Mouse (Mus musculus): ENCODE measurements at regions not wholly inside any gene's neighbourhood (a gene's known extent, or its start where the extent isn't known, plus 50 kb on each side); places are given as distances from the start of the nearest gene placed in this dataset.

DNA sequence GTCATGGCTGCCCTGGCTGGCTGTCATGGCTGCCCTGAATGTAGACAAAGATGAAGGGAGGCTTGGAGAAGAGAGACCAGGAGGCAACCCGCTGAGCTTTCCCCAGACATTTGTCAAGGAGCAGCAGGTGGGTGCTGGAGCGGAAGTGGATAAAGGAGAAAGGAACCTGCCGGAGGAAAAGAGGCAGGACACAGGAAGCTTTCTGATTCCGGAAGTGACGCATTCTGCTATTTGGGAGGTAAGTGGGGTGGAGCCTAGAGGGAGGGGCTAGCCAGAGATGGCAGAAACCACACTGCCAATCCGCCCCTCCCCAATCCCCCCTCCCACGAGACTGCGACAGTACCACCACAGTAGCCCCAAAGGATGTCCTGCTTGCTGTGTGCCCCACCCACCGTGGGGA is 80.1 kb downstream of the Gm572 start:
- WGBS = 86% methylated on average over 9 of the region's 9 CpGs

DNA sequence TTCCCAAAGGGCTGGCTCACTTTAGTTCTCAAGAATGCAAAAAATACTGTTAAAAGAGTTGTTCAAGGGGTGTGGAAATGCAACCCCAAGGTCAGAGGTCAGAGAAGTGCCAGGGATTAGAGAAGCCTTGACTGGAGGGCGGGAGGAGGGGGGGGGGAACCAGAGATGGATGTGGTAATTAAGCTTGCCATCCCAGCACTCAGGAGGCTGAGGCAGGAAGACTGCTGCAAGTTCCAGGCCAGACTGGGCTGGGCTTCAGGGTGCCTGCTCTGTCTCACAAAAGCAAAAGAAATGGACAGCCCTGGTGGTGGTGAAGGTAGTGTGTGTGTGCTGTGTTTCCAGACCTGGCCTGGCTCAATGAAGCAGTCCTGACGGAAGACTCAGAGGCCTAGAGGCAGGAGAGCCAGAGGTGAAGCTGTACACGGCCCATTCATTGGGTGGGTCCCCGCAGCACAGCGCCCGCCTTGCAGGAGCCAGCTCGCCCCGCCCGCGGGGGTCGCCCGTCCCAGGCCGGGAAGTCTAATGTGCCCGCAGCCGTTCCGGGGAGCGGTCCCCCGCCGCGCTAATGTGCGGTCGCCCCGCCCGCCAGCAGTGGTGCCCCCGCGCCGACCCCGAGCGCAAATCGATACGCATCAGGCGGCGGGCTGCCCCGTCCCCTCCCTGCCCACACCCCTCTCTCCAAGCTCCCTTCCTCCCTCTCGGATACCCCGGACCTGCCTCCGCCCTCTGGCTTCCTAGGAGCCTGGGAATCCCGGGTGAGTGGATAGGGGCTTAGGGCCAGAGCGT is 80.1 kb upstream of the Casz1 start:
- no peaks in the 10 kb centered on the region for H3K9me3 ChIP-seq (replicated peaks)
- WGBS = 7% methylated on average over 36 of the region's 39 CpGs
- H3K4me2 ChIP-seq (replicated peaks) = peak overlapping the region; percentile 68
- peak overlapping the region; percentile 34 for H3K4me3 ChIP-seq (replicated peaks)
- no peaks in the 10 kb centered on the region for H3K27me3 ChIP-seq
- H3K9ac ChIP-seq = peak overlapping the region; percentile 10; the same call in 1 of the 2 replicates
- peak; percentile 61; the same call in 1 of the 2 replicates for ATAC-seq (ENCODE audit: insufficient number of reproducible peaks, low FRiP score, low TSS enrichment, low read depth)
- H3K36me3 ChIP-seq = no peaks in the 10 kb centered on the region
- H3K27ac ChIP-seq (replicated peaks) = no peak overlapping the region
- H3K4me1 ChIP-seq = peaks cover 9% of the 10 kb centered on the region

More for the DNA sequence above, 80.1 kb downstream of the Gm572 start:
- Histone ChIP-seq H3K4me3 (replicated peaks) (no peak overlapping the region), H3K4me2 (replicated peaks) (no peak overlapping the region), H3K9me3 (replicated peaks) (no peaks in the 10 kb centered on the region), H3K36me3 (no peaks in the 10 kb centered on the region), H3K4me1 (peaks cover 9% of the 10 kb centered on the region), H3K9ac (no peak overlapping the region), H3K27me3 (no peaks in the 10 kb centered on the region), H3K27ac (replicated peaks) (no peak overlapping the region)
- ATAC-seq (ENCODE audit: insufficient number of reproducible peaks, low FRiP score, low TSS enrichment, low read depth) = no peak

GRCm38 (mm10) chr4:148728800-148729199 is 75.4 kb upstream of the Casz1 start:
- no peak overlapping the region for H3K9ac ChIP-seq
- H3K36me3 ChIP-seq = no peaks in the 10 kb centered on the region
- 78% methylated on average over 5 of the region's 5 CpGs for WGBS
- no peaks in the 10 kb centered on the region for H3K9me3 ChIP-seq (replicated peaks)
- no peak overlapping the region for H3K27ac ChIP-seq (replicated peaks)
- no peak for ATAC-seq (ENCODE audit: insufficient number of reproducible peaks, low FRiP score, low TSS enrichment, low read depth)
- no peaks in the 10 kb centered on the region for H3K27me3 ChIP-seq
- H3K4me2 ChIP-seq (replicated peaks) = no peak overlapping the region
- H3K4me1 ChIP-seq = peaks cover 8% of the 10 kb centered on the region
- no peak overlapping the region for H3K4me3 ChIP-seq (replicated peaks)

- Histone ChIP-seq H3K4me2 (replicated peaks) (no peak overlapping the region), H3K4me3 (replicated peaks) (no peak overlapping the region), H3K36me3 (no peaks in the 10 kb centered on the region), H3K9me3 (replicated peaks) (no peaks in the 10 kb centered on the region), H3K27me3 (no peaks in the 10 kb centered on the region), H3K4me1 (0 out of 2 replicates have a peak, but pooled peaks cover 8% of the 10 kb centered on the region), H3K9ac (no peak overlapping the region), H3K27ac (replicated peaks) (no peak overlapping the region)
- WGBS = 57% methylated on average over 3 of the region's 3 CpGs
- no peak for ATAC-seq (ENCODE audit: insufficient number of reproducible peaks, low FRiP score, low TSS enrichment, low read depth)
Measured at GRCm38 (mm10) chr4:148731586-148731985, 72.6 kb upstream of the Casz1 start.

GRCm38 (mm10) chr4:148734061-148734460 is 70.2 kb upstream of the Casz1 start:
- 54% methylated on average over 9 of the region's 9 CpGs for WGBS
- H3K4me1 ChIP-seq = 0 out of 2 replicates have a peak, but pooled peaks cover 8% of the 10 kb centered on the region
- H3K9ac ChIP-seq = no peak overlapping the region
- no peak overlapping the region for H3K4me3 ChIP-seq (replicated peaks)
- ATAC-seq (ENCODE audit: insufficient number of reproducible peaks, low FRiP score, low TSS enrichment, low read depth) = no peak
- H3K27me3 ChIP-seq = no peaks in the 10 kb centered on the region
- no peaks in the 10 kb centered on the region for H3K9me3 ChIP-seq (replicated peaks)
- no peak overlapping the region for H3K27ac ChIP-seq (replicated peaks)
- H3K36me3 ChIP-seq = no peaks in the 10 kb centered on the region
- H3K4me2 ChIP-seq (replicated peaks) = no peak overlapping the region

- H3K27ac ChIP-seq (replicated peaks) = no peak overlapping the region
- no peaks in the 10 kb centered on the region for H3K27me3 ChIP-seq
- no peak overlapping the region for H3K9ac ChIP-seq
- WGBS = 65% methylated on average over 12 of the region's 12 CpGs
- H3K4me1 ChIP-seq = 0 out of 2 replicates have a peak, but pooled peaks cover 8% of the 10 kb centered on the region
- H3K9me3 ChIP-seq (replicated peaks) = no peaks in the 10 kb centered on the region
- ATAC-seq (ENCODE audit: insufficient number of reproducible peaks, low FRiP score, low TSS enrichment, low read depth) = no peak
- H3K4me2 ChIP-seq (replicated peaks) = no peak overlapping the region
- no peak overlapping the region for H3K4me3 ChIP-seq (replicated peaks)
- no peaks in the 10 kb centered on the region for H3K36me3 ChIP-seq
Measured at GRCm38 (mm10) chr4:148734547-148734946, 69.7 kb upstream of the Casz1 start.

GRCm38 (mm10) chr4:148738601-148739530 is 65.4 kb upstream of the Casz1 start:
- H3K27ac ChIP-seq (replicated peaks) = no peak overlapping the region
- H3K9ac ChIP-seq = no peak overlapping the region
- peaks cover 9% of the 10 kb centered on the region; the same call in 1 of the 2 replicates for H3K27me3 ChIP-seq
- H3K36me3 ChIP-seq = no peaks in the 10 kb centered on the region
- 34% methylated on average over 13 of the region's 13 CpGs for WGBS
- H3K4me3 ChIP-seq (replicated peaks) = no peak overlapping the region
- no peak for ATAC-seq (ENCODE audit: insufficient number of reproducible peaks, low FRiP score, low TSS enrichment, low read depth)
- peaks cover 21% of the 10 kb centered on the region for H3K4me1 ChIP-seq
- no peaks in the 10 kb centered on the region for H3K9me3 ChIP-seq (replicated peaks)
- no peak overlapping the region for H3K4me2 ChIP-seq (replicated peaks)

DNA sequence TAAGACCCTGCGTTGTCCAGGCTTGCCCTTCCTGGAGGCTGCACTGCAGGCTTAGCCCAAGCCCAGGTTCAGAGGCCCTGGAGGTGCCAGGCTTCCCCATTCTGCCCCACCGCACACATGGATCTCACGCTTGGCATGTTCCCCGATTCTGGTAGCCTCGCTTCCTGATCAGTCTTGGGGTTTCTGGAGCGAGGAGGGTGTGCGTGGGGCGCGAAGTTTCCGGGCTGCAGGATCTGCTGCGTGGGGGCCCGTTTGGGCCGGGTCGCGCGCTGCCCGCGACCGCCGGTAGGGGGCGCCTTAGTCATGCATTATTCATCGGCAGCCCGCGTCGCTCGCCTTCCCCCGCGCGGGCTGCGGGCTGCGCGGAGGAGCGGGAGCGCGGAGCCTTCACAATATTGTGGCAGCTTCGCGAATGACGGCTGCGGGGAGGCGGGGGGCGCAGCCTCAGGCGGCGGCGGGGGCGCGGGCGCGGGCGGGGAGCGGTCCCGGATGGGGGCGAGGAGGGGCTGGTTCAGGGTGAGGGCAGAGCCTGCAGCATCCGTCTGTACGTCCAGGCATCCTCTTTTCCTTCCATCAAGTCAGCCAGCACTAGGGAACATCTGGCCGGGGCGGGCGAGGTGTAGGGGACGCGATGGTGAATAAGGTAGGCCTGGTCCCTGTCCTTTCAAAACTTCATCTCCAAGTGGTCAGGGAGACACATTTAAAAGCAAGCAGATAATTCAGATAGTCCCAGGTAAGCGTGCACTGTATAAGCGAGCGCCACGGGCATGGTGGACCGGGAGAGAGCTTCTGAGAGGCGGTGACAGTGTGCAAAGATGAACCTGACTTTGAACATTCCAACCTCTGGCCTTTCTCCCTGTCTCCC is 61.4 kb upstream of the Casz1 start:
- peaks cover 18% of the 10 kb centered on the region for H3K27me3 ChIP-seq
- no peaks in the 10 kb centered on the region for H3K9me3 ChIP-seq (replicated peaks)
- H3K4me2 ChIP-seq (replicated peaks) = peak overlapping the region; percentile 93
- 2% methylated on average over 64 of the region's 65 CpGs for WGBS
- H3K9ac ChIP-seq = peak overlapping the region; percentile 27; the same call in 1 of the 2 replicates
- ATAC-seq (ENCODE audit: insufficient number of reproducible peaks, low FRiP score, low TSS enrichment, low read depth) = no peak
- no peaks in the 10 kb centered on the region for H3K36me3 ChIP-seq
- peak overlapping the region; percentile 52 for H3K4me3 ChIP-seq (replicated peaks)
- H3K27ac ChIP-seq (replicated peaks) = no peak overlapping the region
- peaks cover 23% of the 10 kb centered on the region for H3K4me1 ChIP-seq

DNA sequence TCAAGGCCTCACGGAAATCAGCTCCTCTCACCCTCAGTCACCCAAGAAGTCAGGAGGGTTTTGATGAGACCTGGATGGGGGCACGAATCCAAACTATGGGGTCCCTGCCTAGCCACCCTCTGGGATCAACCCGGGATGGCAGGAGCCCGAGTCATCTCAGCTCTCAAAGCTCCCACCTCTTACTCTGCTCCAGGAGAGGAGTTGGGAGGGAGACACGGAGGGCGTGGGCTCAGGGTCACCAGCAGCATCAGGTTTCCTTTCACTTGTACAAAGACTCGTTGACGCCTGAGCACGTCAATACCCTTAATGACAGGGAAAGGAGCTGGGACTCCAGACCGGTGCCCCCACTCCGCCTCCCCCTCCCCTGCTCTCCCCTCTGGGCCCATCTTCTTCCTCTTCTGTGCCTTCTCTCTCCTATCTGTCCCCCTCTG is 60.8 kb upstream of the Casz1 start:
- no peak overlapping the region for H3K27ac ChIP-seq (replicated peaks)
- H3K9me3 ChIP-seq (replicated peaks) = no peaks in the 10 kb centered on the region
- H3K9ac ChIP-seq = no peak overlapping the region
- peaks cover 18% of the 10 kb centered on the region for H3K27me3 ChIP-seq
- peak overlapping the region; percentile 52; the same call in 1 of the 2 replicates for H3K4me3 ChIP-seq (replicated peaks)
- H3K4me1 ChIP-seq = peaks cover 23% of the 10 kb centered on the region
- H3K4me2 ChIP-seq (replicated peaks) = peak overlapping the region; percentile 93
- no peak for ATAC-seq (ENCODE audit: insufficient number of reproducible peaks, low FRiP score, low TSS enrichment, low read depth)
- 31% methylated on average over 11 of the region's 11 CpGs for WGBS
- no peaks in the 10 kb centered on the region for H3K36me3 ChIP-seq

DNA sequence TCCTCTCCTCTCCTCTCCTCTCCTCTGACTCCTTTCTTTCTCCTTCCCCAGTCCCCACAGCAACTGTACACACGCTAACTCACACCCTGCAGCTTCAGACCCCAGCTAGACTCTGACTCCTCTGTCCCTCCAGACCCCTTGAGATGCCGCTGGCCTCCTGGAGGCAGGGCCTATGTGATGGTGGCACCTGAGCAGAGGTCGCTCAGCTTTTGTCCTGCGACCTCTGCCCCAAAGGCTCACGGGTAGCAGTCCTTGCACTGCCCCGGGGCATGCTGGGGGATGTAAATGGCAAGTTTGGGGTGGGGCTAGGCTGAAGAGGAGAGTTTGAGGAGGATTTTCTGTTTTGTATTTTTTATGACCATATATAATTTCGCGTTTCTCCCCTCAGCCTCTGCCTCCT is 60.2 kb upstream of the Casz1 start:
- Histone ChIP-seq H3K9me3 (replicated peaks) (no peaks in the 10 kb centered on the region), H3K4me3 (replicated peaks) (no peak overlapping the region), H3K27ac (replicated peaks) (no peak overlapping the region), H3K9ac (no peak overlapping the region), H3K27me3 (peaks cover 23% of the 10 kb centered on the region), H3K4me2 (replicated peaks) (no peak overlapping the region), H3K4me1 (peaks cover 23% of the 10 kb centered on the region), H3K36me3 (no peaks in the 10 kb centered on the region)
- 52% methylated on average over 8 of the region's 8 CpGs for WGBS
- no peak for ATAC-seq (ENCODE audit: insufficient number of reproducible peaks, low FRiP score, low TSS enrichment, low read depth)
